Mouse (Mus musculus): Measurements from ENCODE around the gene Ms4a4c. TPM values are rescaled to one million over a fixed set of nuclear protein-coding genes. Genes with fewer than 3 reads are reported as not detected.
"Not testable (repeated sequence)": the region's sequence is repeated elsewhere in the genome, so short reads cannot be mapped to it uniquely, and the experiment has no call there.

Gene Ms4a4c
- polyA plus RNA-seq, 1 experiment from 2014 or later = 1.4 TPM

GRCm38 (mm10) chr19:11464795-11465194, 60.2 kb downstream of the Ms4a4c start:
- H3K27ac ChIP-seq (replicated peaks in 1 of 2; ENCODE audit: control insufficient read depth in 1 of 2, insufficient read depth in 1 of 2, low read depth in 2 of 2, low read length in 2 of 2); H3K36me3 ChIP-seq (ENCODE audit: control insufficient read depth, insufficient read depth, low read length); H3K4me3 ChIP-seq (ENCODE audit: control insufficient read depth in 1 of 2, insufficient read depth in 1 of 2, low read depth in 1 of 2, low read length in 2 of 2); H3K27me3 ChIP-seq (ENCODE audit: control insufficient read depth, insufficient read depth, low read length); H3K9me3 ChIP-seq (ENCODE audit: control insufficient read depth, low read length); H3K4me1 ChIP-seq (ENCODE audit: control insufficient read depth in 2 of 2, insufficient read depth in 2 of 2, low read length in 2 of 2); H3K4me2 ChIP-seq (ENCODE audit: low read length); H3K9ac ChIP-seq (ENCODE audit: low read length); ATAC-seq (ENCODE audit: insufficient number of reproducible peaks, insufficient read depth, low FRiP score, low read depth): not testable (repeated sequence)
- 53% methylated on average over 1 of the region's 1 CpGs for WGBS

GRCm38 (mm10) chr19:11466471-11466870, 61.9 kb downstream of the Ms4a4c start:
- H3K4me3 ChIP-seq (ENCODE audit: control insufficient read depth in 1 of 2, insufficient read depth in 1 of 2, low read depth in 1 of 2, low read length in 2 of 2) = no peak overlapping the region
- H3K9ac ChIP-seq (ENCODE audit: low read length) = no peak overlapping the region
- no peaks in the 10 kb centered on the region for H3K4me1 ChIP-seq (ENCODE audit: control insufficient read depth in 2 of 2, insufficient read depth in 2 of 2, low read length in 2 of 2)
- no peaks in the 10 kb centered on the region for H3K36me3 ChIP-seq (ENCODE audit: control insufficient read depth, insufficient read depth, low read length)
- H3K9me3 ChIP-seq (ENCODE audit: control insufficient read depth, low read length) = no peaks in the 10 kb centered on the region
- 65% methylated on average over 5 of the region's 5 CpGs for WGBS
- no peak overlapping the region for H3K27ac ChIP-seq (replicated peaks in 1 of 2; ENCODE audit: control insufficient read depth in 1 of 2, insufficient read depth in 1 of 2, low read depth in 2 of 2, low read length in 2 of 2)
- no peak overlapping the region for H3K4me2 ChIP-seq (ENCODE audit: low read length)
- no peak for ATAC-seq (ENCODE audit: insufficient number of reproducible peaks, insufficient read depth, low FRiP score, low read depth)
- H3K27me3 ChIP-seq (ENCODE audit: control insufficient read depth, insufficient read depth, low read length) = no peaks in the 10 kb centered on the region

- not testable (repeated sequence) for H3K4me3 ChIP-seq (ENCODE audit: control insufficient read depth in 1 of 2, insufficient read depth in 1 of 2, low read depth in 1 of 2, low read length in 2 of 2); H3K4me2 ChIP-seq (ENCODE audit: low read length); H3K27ac ChIP-seq (replicated peaks in 1 of 2; ENCODE audit: control insufficient read depth in 1 of 2, insufficient read depth in 1 of 2, low read depth in 2 of 2, low read length in 2 of 2); H3K4me1 ChIP-seq (ENCODE audit: control insufficient read depth in 2 of 2, insufficient read depth in 2 of 2, low read length in 2 of 2); H3K27me3 ChIP-seq (ENCODE audit: control insufficient read depth, insufficient read depth, low read length); H3K9ac ChIP-seq (ENCODE audit: low read length); H3K9me3 ChIP-seq (ENCODE audit: control insufficient read depth, low read length); H3K36me3 ChIP-seq (ENCODE audit: control insufficient read depth, insufficient read depth, low read length); ATAC-seq (ENCODE audit: insufficient number of reproducible peaks, insufficient read depth, low FRiP score, low read depth)
- WGBS = 33% methylated on average over 1 of the region's 1 CpGs
These were observed 63.8 kb downstream of the Ms4a4c start for GRCm38 (mm10) chr19:11468361-11468760.

GRCm38 (mm10) chr19:11469215-11469614, 64.6 kb downstream of the Ms4a4c start, which contains the start of gene Ms4a6c:
TSS of gene Ms4a6c (plus strand) at chr19:11469366.
- H3K36me3 ChIP-seq (ENCODE audit: control insufficient read depth, insufficient read depth, low read length); H3K9me3 ChIP-seq (ENCODE audit: control insufficient read depth, low read length); H3K27me3 ChIP-seq (ENCODE audit: control insufficient read depth, insufficient read depth, low read length); H3K9ac ChIP-seq (ENCODE audit: low read length); ATAC-seq (ENCODE audit: insufficient number of reproducible peaks, insufficient read depth, low FRiP score, low read depth); H3K4me1 ChIP-seq (ENCODE audit: control insufficient read depth in 2 of 2, insufficient read depth in 2 of 2, low read length in 2 of 2); H3K4me3 ChIP-seq (ENCODE audit: control insufficient read depth in 1 of 2, insufficient read depth in 1 of 2, low read depth in 1 of 2, low read length in 2 of 2); H3K27ac ChIP-seq (replicated peaks in 1 of 2; ENCODE audit: control insufficient read depth in 1 of 2, insufficient read depth in 1 of 2, low read depth in 2 of 2, low read length in 2 of 2); H3K4me2 ChIP-seq (ENCODE audit: low read length): not testable (repeated sequence)
- WGBS = 73% methylated on average over 4 of the region's 4 CpGs

Other genes with a start within 250 kb of the Ms4a4c start
- gene 1700025F22Rik, start 239.4 kb upstream of the Ms4a4c start, polyA plus RNA-seq (2014; fragmentation: Nextera tagmentation; extraction: Ambion mirVana) = not detected in 2 replicates
- gene Ms4a13, start 208.0 kb upstream of the Ms4a4c start, polyA plus RNA-seq (2014; fragmentation: Nextera tagmentation; extraction: Ambion mirVana) = not detected in 2 replicates
- gene Ms4a12, start 172.3 kb upstream of the Ms4a4c start, polyA plus RNA-seq (2014; fragmentation: Nextera tagmentation; extraction: Ambion mirVana) = not detected in 2 replicates
- not detected in 2 replicates for gene Ms4a1, start 138.5 kb upstream of the Ms4a4c start, polyA plus RNA-seq (2014; fragmentation: Nextera tagmentation; extraction: Ambion mirVana)
- not detected in 2 replicates for gene Ms4a5, start 120.9 kb upstream of the Ms4a4c start, polyA plus RNA-seq (2014; fragmentation: Nextera tagmentation; extraction: Ambion mirVana)
- gene Ms4a14, start 90.3 kb upstream of the Ms4a4c start, polyA plus RNA-seq (2014; fragmentation: Nextera tagmentation; extraction: Ambion mirVana) = 0.12 TPM in 1 of 2 replicates, not detected in the other
- gene Ms4a7, start 68.6 kb upstream of the Ms4a4c start, polyA plus RNA-seq (2014; fragmentation: Nextera tagmentation; extraction: Ambion mirVana) = 4.6 and 4.8 TPM in 2 replicates
- gene Ms4a4a, start 29.2 kb upstream of the Ms4a4c start, polyA plus RNA-seq (2014; fragmentation: Nextera tagmentation; extraction: Ambion mirVana) = 3.3 and 3.7 TPM in 2 replicates
- gene Ms4a4b, start 38.8 kb downstream of the Ms4a4c start, polyA plus RNA-seq (2014; fragmentation: Nextera tagmentation; extraction: Ambion mirVana) = not detected in 2 replicates
- 4.6 and 5.6 TPM in 2 replicates for gene Ms4a6c, start 64.6 kb downstream of the Ms4a4c start, polyA plus RNA-seq (2014; fragmentation: Nextera tagmentation; extraction: Ambion mirVana)
- not detected in 2 replicates for gene Gm8369, start 81.2 kb downstream of the Ms4a4c start, polyA plus RNA-seq (2014; fragmentation: Nextera tagmentation; extraction: Ambion mirVana)
- gene Ms4a6b, start 111.7 kb downstream of the Ms4a4c start, polyA plus RNA-seq (2014; fragmentation: Nextera tagmentation; extraction: Ambion mirVana) = 3.1 and 3.5 TPM in 2 replicates
- 0.47 and 0.69 TPM in 2 replicates for gene Ms4a4d, start 132.0 kb downstream of the Ms4a4c start, polyA plus RNA-seq (2014; fragmentation: Nextera tagmentation; extraction: Ambion mirVana)
- 3.4 TPM in 2 replicates for gene Ms4a6d, start 200.1 kb downstream of the Ms4a4c start, polyA plus RNA-seq (2014; fragmentation: Nextera tagmentation; extraction: Ambion mirVana)
- 0.15 TPM in 1 of 2 replicates, not detected in the other for gene Ms4a2, start 218.9 kb downstream of the Ms4a4c start, polyA plus RNA-seq (2014; fragmentation: Nextera tagmentation; extraction: Ambion mirVana)
- not detected in 2 replicates for gene Ms4a3, start 236.1 kb downstream of the Ms4a4c start, polyA plus RNA-seq (2014; fragmentation: Nextera tagmentation; extraction: Ambion mirVana)

Data from heart, embryonic 14.5 days (tissue).